Mouse (Mus musculus) testis, adult 2 months (tissue): ENCODE results near the gene Zfp592. TPM values are rescaled to one million over a fixed set of nuclear protein-coding genes. Genes with fewer than 3 reads are reported as not detected.

Experiments used
- H3K27ac ChIP-seq: fragments of 200-500 bp; 2 replicates; pipeline ENCODE4 v1.5.1; 2012; ENCODE audit warnings: low read depth, low read length; ENCODE audit not compliant: control insufficient read depth, insufficient read depth
- H3K27me3 ChIP-seq: fragments of 200-500 bp; 2 replicates; pipeline ENCODE4 v1.6.1; 2012; ENCODE audit warnings: mild to moderate bottlenecking, low read length, moderate library complexity; ENCODE audit not compliant: control insufficient read depth, insufficient read depth
- H3K36me3 ChIP-seq: fragments of 200-500 bp; 2 replicates; pipeline ENCODE4 v1.6.1; 2012; ENCODE audit warnings: mild to moderate bottlenecking, low read length; ENCODE audit not compliant: control insufficient read depth, insufficient read depth
- H3K4me1 ChIP-seq: fragments of 200-500 bp; 2 replicates; pipeline ENCODE4 v1.6.1; 2012; ENCODE audit warnings: low read length; ENCODE audit not compliant: control insufficient read depth, insufficient read depth
- H3K4me3 ChIP-seq: fragments of 200-500 bp; 2 replicates; pipeline ENCODE4 v1.5.1; 2012; ENCODE audit warnings: low read depth, mild to moderate bottlenecking, low read length, moderate library complexity, mixed read lengths; ENCODE audit not compliant: control insufficient read depth
- CTCF ChIP-seq: fragments of 200-500 bp; IDR thresholded peaks from 2 replicates; pipeline ENCODE4 v1.5.1; 2012; ENCODE audit warnings: low read depth, mild to moderate bottlenecking, inconsistent platforms, low read length, moderate library complexity; ENCODE audit not compliant: control insufficient read depth, insufficient read depth, insufficient replicate concordance
- POLR2A ChIP-seq: fragments of 200-500 bp; IDR thresholded peaks from 2 replicates; pipeline ENCODE4 v1.6.1; 2012; ENCODE audit warnings: low read depth, mild to moderate bottlenecking, inconsistent platforms, low read length, moderate library complexity; ENCODE audit not compliant: control insufficient read depth
- polyA plus RNA-seq: library from polyadenylated mRNA; depleted of rRNA; stranded (reverse); fragments of >200 nt; gene quantifications from 2 replicates; pipeline ENCODE4 v1.2.3, GENCODE M21; 2012; rRNA removed

Zfp592 gene
- polyA plus RNA-seq, 1 experiment, result 16.4 TPM

DNA sequence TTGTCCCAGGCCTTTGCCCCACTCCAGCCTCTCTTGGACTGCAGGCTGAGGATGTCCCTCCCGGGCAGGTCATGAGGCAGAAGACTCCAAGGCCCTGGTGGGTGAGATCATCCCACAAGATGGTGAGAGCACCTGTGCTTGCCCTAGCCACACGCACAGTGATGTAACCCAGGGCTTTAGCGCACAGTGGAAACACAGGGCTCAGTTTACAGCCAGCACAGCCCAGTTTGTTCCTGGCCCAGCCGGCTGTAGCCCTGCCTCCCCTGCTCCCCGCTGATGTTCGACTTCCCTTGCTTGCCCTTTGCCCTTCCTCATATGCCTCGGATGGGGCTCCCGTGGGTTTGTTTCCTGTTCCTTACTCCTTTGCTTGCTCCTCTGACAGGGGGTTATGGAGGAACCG, 81.1 kb downstream of the Zfp592 start:
- Histone ChIP-seq H3K36me3 (no peaks in the 10 kb centered on the region), H3K27me3 (no peaks in the 10 kb centered on the region), H3K4me3 (no peak overlapping the region), H3K4me1 (peaks cover 4% of the 10 kb centered on the region; the same call in 1 of the 2 replicates), H3K27ac (no peak overlapping the region)
- TF ChIP-seq CTCF (no peak), POLR2A (no peak)

DNA sequence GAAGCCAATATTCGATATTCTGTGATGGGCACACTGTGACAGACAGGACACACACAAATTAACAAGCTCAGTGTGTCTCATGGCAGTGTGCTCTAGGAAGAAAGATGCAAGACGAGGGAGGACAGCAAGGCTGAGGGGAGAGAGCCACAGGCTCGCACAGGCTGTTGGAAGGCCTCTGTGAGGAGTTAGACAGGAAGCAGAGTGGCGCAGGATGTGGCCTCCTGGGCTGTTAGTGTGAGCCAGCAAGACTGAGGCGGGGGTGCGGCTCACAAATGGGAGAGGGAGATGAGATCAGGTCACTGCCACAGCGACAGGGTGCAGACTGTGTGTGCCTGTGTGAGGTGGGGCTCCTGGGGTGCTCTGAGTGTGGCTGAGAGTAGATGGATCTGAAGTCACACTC, 81.8 kb downstream of the Zfp592 start:
- TF ChIP-seq CTCF (no peak), POLR2A (no peak)
- Histone ChIP-seq H3K27me3 (no peaks in the 10 kb centered on the region), H3K36me3 (no peaks in the 10 kb centered on the region), H3K27ac (no peak overlapping the region), H3K4me1 (peaks cover 4% of the 10 kb centered on the region; the same call in 1 of the 2 replicates), H3K4me3 (no peak overlapping the region)

DNA sequence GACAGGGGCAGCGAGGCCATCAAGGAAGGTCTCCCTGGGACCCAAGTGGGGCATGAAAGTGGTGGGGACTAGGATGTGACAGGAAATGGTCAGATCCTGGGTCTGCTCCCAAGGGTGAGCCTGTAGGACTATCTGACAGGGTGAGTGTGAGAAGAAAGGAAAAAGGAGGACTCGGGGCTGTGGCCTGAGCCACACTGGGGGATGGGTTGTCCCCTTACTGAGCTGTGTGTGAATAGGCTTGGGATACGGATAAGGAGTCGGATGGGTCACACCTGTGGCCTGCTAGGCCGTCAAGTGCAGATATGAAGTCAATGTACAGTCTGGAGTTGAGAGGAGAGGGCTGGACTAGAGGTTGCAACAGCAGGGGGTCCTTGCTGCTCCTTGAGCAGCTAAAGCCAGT, 82.3 kb downstream of the Zfp592 start:
- H3K4me3 ChIP-seq, result no peak overlapping the region
- peaks cover 4% of the 10 kb centered on the region; the same call in 1 of the 2 replicates for H3K4me1 ChIP-seq
- no peaks in the 10 kb centered on the region for H3K36me3 ChIP-seq
- TF ChIP-seq CTCF (no peak), POLR2A (no peak)
- no peaks in the 10 kb centered on the region for H3K27me3 ChIP-seq
- H3K27ac ChIP-seq, result no peak overlapping the region

DNA sequence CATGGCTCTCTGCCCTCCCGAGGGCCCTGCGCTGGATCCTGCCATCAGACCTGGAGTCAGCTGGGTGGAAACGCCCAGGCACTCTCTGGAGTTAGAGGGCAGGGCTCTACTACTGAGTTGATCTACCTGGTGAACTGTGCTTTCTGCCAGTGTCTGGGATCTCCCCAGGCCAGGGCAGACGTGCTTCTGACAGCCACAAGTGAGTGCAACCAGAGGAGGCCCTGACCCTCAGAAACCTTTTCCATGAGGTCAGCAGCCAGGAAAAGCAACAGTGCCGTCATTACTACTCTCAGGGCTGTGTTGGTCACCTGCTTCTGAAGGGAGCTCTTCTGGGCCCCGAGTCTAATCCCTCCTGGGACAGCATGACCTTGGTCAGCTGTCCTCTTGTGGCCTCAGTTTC, 83.5 kb downstream of the Zfp592 start:
- peak overlapping the region; percentile 9; the same call in 1 of the 2 replicates for H3K4me3 ChIP-seq
- H3K4me1 ChIP-seq, result peaks cover 4% of the 10 kb centered on the region; the same call in 1 of the 2 replicates
- H3K36me3 ChIP-seq, result no peaks in the 10 kb centered on the region
- H3K27me3 ChIP-seq, result no peaks in the 10 kb centered on the region
- TF ChIP-seq POLR2A (no peak), CTCF (no peak)
- no peak overlapping the region for H3K27ac ChIP-seq

DNA sequence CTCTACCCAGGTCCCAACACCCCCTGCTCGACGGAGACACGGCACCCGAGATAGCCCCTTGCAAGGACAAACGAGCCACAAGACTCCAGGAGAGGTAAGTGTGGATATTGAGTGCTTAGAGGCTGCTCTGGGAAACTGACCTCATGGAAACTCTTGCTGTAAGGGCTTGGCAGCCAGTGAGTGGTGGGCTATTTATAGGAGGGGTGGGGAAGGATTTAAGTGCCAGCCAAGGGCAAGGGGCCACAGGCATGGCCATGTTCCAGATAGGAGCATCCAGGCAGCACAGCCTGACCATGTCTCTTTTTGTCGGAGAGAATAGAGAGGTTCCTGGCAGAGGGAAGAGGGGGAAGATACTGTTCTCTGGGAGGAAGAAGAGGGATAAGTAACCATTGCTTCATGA, 85.3 kb downstream of the Zfp592 start:
- Histone ChIP-seq H3K27ac (no peak overlapping the region), H3K4me1 (peaks cover 4% of the 10 kb centered on the region; the same call in 1 of the 2 replicates), H3K27me3 (no peaks in the 10 kb centered on the region), H3K36me3 (no peaks in the 10 kb centered on the region), H3K4me3 (no peak overlapping the region)
- TF ChIP-seq POLR2A (no peak), CTCF (no peak)

DNA sequence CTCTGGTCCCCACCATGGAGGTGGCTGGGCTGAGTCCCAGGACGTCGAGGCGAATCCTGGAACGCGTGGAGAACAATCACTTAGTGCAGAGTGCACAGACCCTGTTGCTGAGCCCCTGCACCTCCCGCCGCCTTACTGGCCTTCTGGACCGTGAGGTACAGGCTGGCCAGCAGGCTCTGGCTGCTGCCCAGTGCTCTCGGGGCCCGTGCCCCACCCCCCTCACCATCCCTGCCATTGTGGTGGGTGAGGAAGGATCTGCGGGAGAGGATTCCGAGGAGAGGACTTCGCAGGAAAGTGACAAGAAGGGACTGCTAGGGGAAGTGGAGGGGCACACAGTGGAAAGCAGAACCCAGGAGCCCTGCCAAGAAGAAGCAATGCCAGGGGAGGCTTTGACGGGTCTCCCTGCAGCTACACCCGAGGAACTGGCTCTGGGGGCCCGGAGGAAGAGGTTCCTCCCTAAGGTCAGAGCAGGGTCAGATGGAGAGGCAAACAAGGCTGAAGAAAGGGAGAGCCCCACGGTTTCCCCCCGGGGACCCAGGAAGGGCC, 100.0 kb downstream of the Zfp592 start:
- H3K27me3 ChIP-seq, result no peaks in the 10 kb centered on the region
- H3K4me3 ChIP-seq, result no peak overlapping the region
- TF ChIP-seq POLR2A (no peak), CTCF (no peak)
- no peaks in the 10 kb centered on the region for H3K36me3 ChIP-seq
- no peak overlapping the region for H3K27ac ChIP-seq
- no peaks in the 10 kb centered on the region; the same call in 1 of the 2 replicates for H3K4me1 ChIP-seq

DNA sequence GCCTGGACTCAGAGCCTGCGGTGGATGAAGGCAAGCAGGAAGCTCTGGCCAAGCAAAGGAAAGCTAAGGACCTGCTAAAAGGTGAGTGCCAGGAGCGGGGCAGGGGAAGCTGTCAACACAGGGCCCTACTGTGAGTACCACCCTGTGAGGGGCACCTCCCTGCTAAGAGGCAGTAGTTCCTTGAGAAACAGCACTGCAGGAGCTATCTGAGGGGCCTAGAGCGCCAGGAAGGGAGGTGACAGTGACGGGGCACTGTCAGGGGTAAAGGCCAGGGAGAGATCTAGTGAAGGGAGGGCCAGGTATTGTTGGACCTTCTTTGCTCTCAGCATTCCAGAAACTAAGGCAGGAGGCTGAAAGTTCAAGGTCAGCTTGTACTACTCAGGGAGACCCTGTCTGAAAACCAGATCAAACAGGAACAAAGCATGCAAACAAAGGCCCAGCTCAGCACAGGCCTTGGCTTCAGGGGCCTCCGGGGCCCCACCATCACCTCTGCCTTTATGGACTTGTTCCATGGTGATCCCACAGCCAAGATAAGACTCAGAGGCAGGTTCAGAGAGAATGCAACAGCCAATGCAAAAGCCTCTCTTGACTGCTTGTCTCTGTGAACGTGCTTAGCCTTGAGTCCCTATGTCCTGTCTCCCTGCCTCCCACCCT, 100.8 kb downstream of the Zfp592 start:
- Histone ChIP-seq H3K27ac (no peak overlapping the region), H3K4me3 (no peak overlapping the region), H3K4me1 (no peaks in the 10 kb centered on the region; the same call in 1 of the 2 replicates), H3K27me3 (no peaks in the 10 kb centered on the region), H3K36me3 (no peaks in the 10 kb centered on the region)
- TF ChIP-seq CTCF (no peak), POLR2A (no peak)

Other genes with a start within 250 kb of the Zfp592 start
- 30.6 and 35.5 TPM in 2 replicates for gene Iqgap1, start 167.7 kb upstream of the Zfp592 start, polyA plus RNA-seq
- gene Zscan2, start 132.8 kb upstream of the Zfp592 start, polyA plus RNA-seq, result 35.8 and 41.0 TPM in 2 replicates
- gene Wdr73, start 92.4 kb upstream of the Zfp592 start, polyA plus RNA-seq, result 16.5 and 16.9 TPM in 2 replicates
- gene Nmb, start 88.6 kb upstream of the Zfp592 start, polyA plus RNA-seq, result 12.1 and 13.2 TPM in 2 replicates
- 40.7 and 52.0 TPM in 2 replicates for gene Sec11a, start 45.9 kb upstream of the Zfp592 start, polyA plus RNA-seq
- 0.30 and 0.51 TPM in 2 replicates for gene Alpk3, start 63.9 kb downstream of the Zfp592 start, polyA plus RNA-seq
- gene Slc28a1, start 121.1 kb downstream of the Zfp592 start, polyA plus RNA-seq, result 2.0 and 3.1 TPM in 2 replicates
- 95.2 and 101 TPM in 2 replicates for gene Pde8a, start 219.9 kb downstream of the Zfp592 start, polyA plus RNA-seq